Comparison of ENCODE assay signal across 13 mouse cellular contexts in the genomic region with DNA sequence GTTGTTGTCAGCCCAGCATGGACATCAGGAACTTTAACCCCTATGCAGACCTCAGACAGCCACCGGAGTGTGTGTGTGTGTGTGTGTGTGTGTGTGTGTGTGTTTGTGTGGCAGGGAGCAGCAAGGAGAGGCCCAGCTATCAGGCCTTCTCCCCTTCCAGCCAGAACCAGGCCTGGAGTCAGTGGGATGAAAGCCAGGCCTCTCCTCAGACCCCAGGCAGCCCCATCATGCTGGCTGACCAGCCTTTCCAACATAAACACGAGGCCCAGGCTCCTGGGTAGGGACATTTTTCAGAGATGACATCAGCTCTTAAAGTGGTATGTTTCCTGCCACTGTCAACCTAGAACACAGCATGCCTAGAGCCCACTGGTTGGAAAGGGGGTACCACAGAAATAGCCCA. TPM values are rescaled to one million over a fixed set of nuclear protein-coding genes. Genes with fewer than 3 reads are reported as not detected.
A peak's percentile ranks its signal among the peaks of the same experiment; 100 is the strongest.
DNase-seq lines count a peak whose midpoint lies in the region; ATAC-seq and TF ChIP-seq lines count a peak whose summit lies in the region.
"Had no signal": no experiment of that assay in that cellular context is flagged by ENCODE, and none has a peak within 500 bp of the region (broad histone marks: within the 10 kb centered on the region; RNA-seq: fewer than 3 reads in every experiment).

No protein-coding gene starts in this region.

- DNase-seq in intestine, embryonic 14.5 days (ENCODE audit: low spot score): no peak
- peak; percentile 78 for DNase-seq in MN1 (ENCODE audit: low spot score)
- DNase-seq in embryonic facial prominence, embryonic 11.5 days (ENCODE audit: low spot score): peak; percentile 36
- DNase-seq in layer of hippocampus, adult 9-11 months: no peak
- no peak for DNase-seq in urinary bladder, postnatal 4 days (ENCODE audit: low spot score in 2 of 2)
- DNase-seq: cerebellum, adult 11 months; liver, embryonic 13.5 days had no signal

- no peak overlapping the region for H3K4me3 ChIP-seq in intestine, embryonic 14.5 days (ENCODE audit: low read depth, low read length)
- no peak overlapping the region for H3K4me3 ChIP-seq in intestine, postnatal 0 days (ENCODE audit: low read depth, low read length)
- no peak overlapping the region for H3K4me3 ChIP-seq in embryonic facial prominence, embryonic 11.5 days (ENCODE audit: low read depth, low read length)
- no peak overlapping the region for H3K4me3 ChIP-seq in limb, embryonic 13.5 days
- H3K4me3 ChIP-seq: liver, embryonic 13.5 days had no signal

- no peaks in the 10 kb centered on the region for H3K9me3 ChIP-seq in intestine, embryonic 14.5 days (ENCODE audit: control insufficient read depth, low read length)
- no peaks in the 10 kb centered on the region for H3K9me3 ChIP-seq in intestine, postnatal 0 days (ENCODE audit: control insufficient read depth)
- H3K9me3 ChIP-seq in embryonic facial prominence, embryonic 11.5 days (replicated peaks; ENCODE audit: control insufficient read depth, low read length): no peaks in the 10 kb centered on the region
- H3K9me3 ChIP-seq in limb, embryonic 13.5 days: no peaks in the 10 kb centered on the region
- H3K9me3 ChIP-seq: liver, embryonic 13.5 days had no signal

- H3K9ac ChIP-seq in intestine, embryonic 14.5 days (ENCODE audit: low read length): no peak overlapping the region
- no peak overlapping the region for H3K9ac ChIP-seq in intestine, postnatal 0 days (ENCODE audit: low read depth, low read length)
- H3K9ac ChIP-seq in embryonic facial prominence, embryonic 11.5 days (replicated peaks; ENCODE audit: low read length): no peak overlapping the region
- H3K9ac ChIP-seq in limb, embryonic 13.5 days: no peak overlapping the region
- H3K9ac ChIP-seq: hindbrain, embryonic 14.5 days; liver, embryonic 13.5 days had no signal

- H3K36me3 ChIP-seq in intestine, embryonic 14.5 days (ENCODE audit: control insufficient read depth, insufficient read depth, low read length): no peaks in the 10 kb centered on the region
- H3K36me3 ChIP-seq in intestine, postnatal 0 days (ENCODE audit: control insufficient read depth, insufficient read depth): no peaks in the 10 kb centered on the region
- no peaks in the 10 kb centered on the region for H3K36me3 ChIP-seq in embryonic facial prominence, embryonic 11.5 days (replicated peaks; ENCODE audit: control insufficient read depth, insufficient read depth, low read depth, low read length)
- H3K36me3 ChIP-seq in limb, embryonic 13.5 days: no peaks in the 10 kb centered on the region
- H3K36me3 ChIP-seq: liver, embryonic 13.5 days had no signal

- peaks cover 12% of the 10 kb centered on the region; the same call in 1 of the 2 replicates for H3K4me1 ChIP-seq in intestine, embryonic 14.5 days (replicated peaks; ENCODE audit: control insufficient read depth, insufficient read depth, low read length)
- H3K4me1 ChIP-seq in intestine, postnatal 0 days (replicated peaks; ENCODE audit: control insufficient read depth, insufficient read depth, low read length): no peaks in the 10 kb centered on the region
- H3K4me1 ChIP-seq in embryonic facial prominence, embryonic 11.5 days (ENCODE audit: control insufficient read depth, insufficient read depth, low read length): no peaks in the 10 kb centered on the region
- H3K4me1 ChIP-seq in limb, embryonic 13.5 days: 0 out of 2 replicates have a peak, but pooled peaks cover 9% of the 10 kb centered on the region
- H3K4me1 ChIP-seq: liver, embryonic 13.5 days had no signal

- peak; percentile 28; the same call in 1 of the 2 replicates for ATAC-seq in intestine, embryonic 14.5 days (replicated peaks; ENCODE audit: low FRiP score, low TSS enrichment, low read depth)
- ATAC-seq in intestine, postnatal 0 days: no peak
- 0 out of 2 replicates have a peak, but pooled peaks have one; percentile 14 for ATAC-seq in embryonic facial prominence, embryonic 11.5 days (replicated peaks; ENCODE audit: insufficient number of reproducible peaks, low FRiP score, low TSS enrichment, low read depth)
- ATAC-seq in limb, embryonic 13.5 days (ENCODE audit: low FRiP score, low read depth): no peak
- ATAC-seq in CD4-positive, CD25-positive, alpha-beta regulatory T cell, adult 4 months: no peak

- H3K27me3 ChIP-seq in intestine, embryonic 14.5 days (replicated peaks; ENCODE audit: control insufficient read depth, insufficient read depth, low read length): no peaks in the 10 kb centered on the region
- no peaks in the 10 kb centered on the region for H3K27me3 ChIP-seq in intestine, postnatal 0 days (replicated peaks; ENCODE audit: control insufficient read depth, insufficient read depth, low read length)
- no peaks in the 10 kb centered on the region for H3K27me3 ChIP-seq in embryonic facial prominence, embryonic 11.5 days (ENCODE audit: control insufficient read depth, insufficient read depth, low read length)
- no peaks in the 10 kb centered on the region for H3K27me3 ChIP-seq in limb, embryonic 13.5 days
- H3K27me3 ChIP-seq: CH12.LX; liver, embryonic 13.5 days had no signal

- H3K27ac ChIP-seq in intestine, embryonic 14.5 days (ENCODE audit: low read depth): peak overlapping the region; percentile 47; the same call in 1 of the 2 replicates
- H3K27ac ChIP-seq in intestine, postnatal 0 days (ENCODE audit: low read depth, low read length): no peak overlapping the region
- H3K27ac ChIP-seq in embryonic facial prominence, embryonic 11.5 days (replicated peaks; ENCODE audit: low read depth, low read length): no peak overlapping the region
- H3K27ac ChIP-seq in limb, embryonic 13.5 days: peak overlapping the region; percentile 7; the same call in 1 of the 2 replicates
- H3K27ac ChIP-seq: hindbrain, embryonic 14.5 days; liver, embryonic 13.5 days had no signal

- no peak for TF ChIP-seq CTCF in intestine, postnatal 0 days (IDR thresholded peaks at IDR 0.05; ENCODE audit: low read depth)

- WGBS in intestine, embryonic 14.5 days: 12% methylated on average over 2 of the region's 2 CpGs
- 9% methylated on average over 2 of the region's 2 CpGs for WGBS in intestine, postnatal 0 days
- WGBS in embryonic facial prominence, embryonic 11.5 days: 62% methylated on average over 2 of the region's 2 CpGs
- 28% methylated on average over 2 of the region's 2 CpGs for WGBS in limb, embryonic 13.5 days

- H3K4me2 ChIP-seq in intestine, embryonic 14.5 days (ENCODE audit: low read length): no peak overlapping the region
- H3K4me2 ChIP-seq in intestine, postnatal 0 days (replicated peaks; ENCODE audit: low read depth): no peak overlapping the region
- no peak overlapping the region for H3K4me2 ChIP-seq in embryonic facial prominence, embryonic 11.5 days (ENCODE audit: low read depth, low read length)
- no peak overlapping the region for H3K4me2 ChIP-seq in limb, embryonic 13.5 days (replicated peaks)
- H3K4me2 ChIP-seq: hindbrain, embryonic 14.5 days; liver, embryonic 13.5 days had no signal

RNA-seq across cellular contexts. Expression of a gene that starts 2.3 kb away (rescaled TPM):
- polyA plus RNA-seq in intestine, embryonic 14.5 days (2014; fragmentation: Nextera tagmentation; extraction: Ambion mirVana): not detected in 2 replicates
- polyA plus RNA-seq in intestine, postnatal 0 days (2015; fragmentation: Nextera tagmentation; extraction: Ambion mirVana): 0.09 and 0.22 TPM in 2 replicates
- polyA plus RNA-seq in embryonic facial prominence, embryonic 11.5 days (2014; fragmentation: Nextera tagmentation; extraction: Ambion mirVana): not detected in 2 replicates
- polyA plus RNA-seq in limb, embryonic 13.5 days (2015; fragmentation: Nextera tagmentation; extraction: Ambion mirVana): not detected in 2 replicates
- not detected for polyA plus RNA-seq in CD4-positive, CD25-positive, alpha-beta regulatory T cell, adult 4 months (2017; shearing (Covaris generic))
- polyA plus RNA-seq: embryonic facial prominence, embryonic 14.5 days; hindbrain, embryonic 14.5 days; liver, embryonic 13.5 days had no signal

RNA-seq across cellular contexts. Expression of a gene that starts 58.3 kb away (rescaled TPM):
- polyA plus RNA-seq in intestine, embryonic 14.5 days (2014; fragmentation: Nextera tagmentation; extraction: Ambion mirVana): 27.7 and 33.3 TPM in 2 replicates
- polyA plus RNA-seq in intestine, postnatal 0 days (2015; fragmentation: Nextera tagmentation; extraction: Ambion mirVana): 3.0 and 4.1 TPM in 2 replicates
- 30.9 and 31.9 TPM in 2 replicates for polyA plus RNA-seq in embryonic facial prominence, embryonic 11.5 days (2014; fragmentation: Nextera tagmentation; extraction: Ambion mirVana)
- polyA plus RNA-seq in limb, embryonic 13.5 days (2015; fragmentation: Nextera tagmentation; extraction: Ambion mirVana): 19.3 and 23.7 TPM in 2 replicates
- polyA plus RNA-seq in CD4-positive, CD25-positive, alpha-beta regulatory T cell, adult 4 months (2017; shearing (Covaris generic)): 1 to 10 TPM; 3.9 to 5.0 TPM

RNA-seq across cellular contexts. Expression of a gene that starts 58.5 kb away (rescaled TPM):
- 1,426 and 1,532 TPM in 2 replicates for polyA plus RNA-seq in intestine, embryonic 14.5 days (2014; fragmentation: Nextera tagmentation; extraction: Ambion mirVana)
- polyA plus RNA-seq in intestine, postnatal 0 days (2015; fragmentation: Nextera tagmentation; extraction: Ambion mirVana): 575 and 580 TPM in 2 replicates
- polyA plus RNA-seq in embryonic facial prominence, embryonic 11.5 days (2014; fragmentation: Nextera tagmentation; extraction: Ambion mirVana): 1,345 and 1,364 TPM in 2 replicates
- polyA plus RNA-seq in limb, embryonic 13.5 days (2015; fragmentation: Nextera tagmentation; extraction: Ambion mirVana): 1,136 and 1,154 TPM in 2 replicates
- polyA plus RNA-seq in CD4-positive, CD25-positive, alpha-beta regulatory T cell, adult 4 months (2017; shearing (Covaris generic)): 1,000 to 10,000 TPM; 3,641 to 3,879 TPM

Comparison
In these comparisons a context has a peak if more than half of its experiments do, and no peak if none do; other contexts are left out.
1. ATAC-seq: peak in intestine, embryonic 14.5 days (single experiment) and embryonic facial prominence, embryonic 11.5 days (single experiment); none in intestine, postnatal 0 days (single experiment), limb, embryonic 13.5 days (single experiment) and CD4-positive, CD25-positive, alpha-beta regulatory T cell, adult 4 months (single experiment).
2. H3K27ac ChIP-seq: peak in intestine, embryonic 14.5 days (single experiment) and limb, embryonic 13.5 days (single experiment); none in intestine, postnatal 0 days (single experiment) and embryonic facial prominence, embryonic 11.5 days (single experiment).
3. DNase-seq: peak in MN1 (single experiment) and embryonic facial prominence, embryonic 11.5 days (single experiment); none in intestine, embryonic 14.5 days (single experiment), layer of hippocampus, adult 9-11 months (single experiment) and urinary bladder, postnatal 4 days (0 of 2).